Mouse (Mus musculus) testis, adult 10 weeks (tissue): ENCODE data around the gene Cyp2d40. TPM values are rescaled to one million over a fixed set of nuclear protein-coding genes. Genes with fewer than 3 reads are reported as not detected.

Experiments used
- polyA plus RNA-seq: library from polyadenylated mRNA; stranded (reverse); fragments of 350-450 nt; fragmentation: Illumina TruSeq; extraction: RNeasy Lipid Tissue Mini Kit (QIAGEN cat#74804); gene quantifications from one replicate; pipeline ENCODE4 v1.2.3, GENCODE M21; 2014; ENCODE audit warnings: low read depth, low replicate concordance

Gene Cyp2d40
- polyA plus RNA-seq: not detected

GRCm38 (mm10) chr15:82763631-82764420 lies at the start of gene Cyp2d40:
Cyp2d40 (minus strand) TSS chr15:82764183.

GRCm38 (mm10) chr15:82794277-82794676 lies 30.3 kb upstream of the Cyp2d40 start, which contains the start of gene Cyp2d26:
Cyp2d26 (minus strand) TSS chr15:82794294.

Other genes starting within 250 kb of the Cyp2d40 start
- not detected for gene Cyp2d12, start 209.1 kb downstream of the Cyp2d40 start, polyA plus RNA-seq
- not detected for gene Cyp2d34, start 143.2 kb downstream of the Cyp2d40 start, polyA plus RNA-seq
- gene Cyp2d26, start 30.1 kb upstream of the Cyp2d40 start, polyA plus RNA-seq: 10.0 TPM
- 25.9 TPM for gene Tcf20, start 223.7 kb upstream of the Cyp2d40 start, polyA plus RNA-seq